Mouse (Mus musculus): ENCODE measurements at regions not wholly inside any gene's neighbourhood (a gene's known extent, or its start where the extent isn't known, plus 50 kb on each side); places are given as distances from the start of the nearest gene placed in this dataset.

- TF ChIP-seq MYOD1 (IDR thresholded peaks at IDR 0.05; ENCODE audit: control insufficient read depth, insufficient read length, low read depth) (no peak), MAX (IDR thresholded peaks at IDR 0.05) (no peak), CTCF (IDR thresholded peaks at IDR 0.05; ENCODE audit: control insufficient read depth, insufficient read depth, insufficient read length) (no peak), CEBPB (IDR thresholded peaks at IDR 0.05; ENCODE audit: low read depth) (no peak), FOSL1 (IDR thresholded peaks at IDR 0.05; ENCODE audit: insufficient read depth, low read length, poor library complexity, severe bottlenecking) (no peak)
- no peaks in the 10 kb centered on the region for H3K79me2 ChIP-seq (ENCODE audit: control insufficient read depth, insufficient read depth)
- no peaks in the 10 kb centered on the region for H3K36me3 ChIP-seq (ENCODE audit: control insufficient read depth, insufficient read depth)
- no peak overlapping the region for H3K4me3 ChIP-seq (ENCODE audit: insufficient read depth, poor library complexity, severe bottlenecking)
- no peaks in the 10 kb centered on the region for H3K79me3 ChIP-seq (ENCODE audit: low read depth)
- H3ac ChIP-seq (ENCODE audit: control insufficient read depth, insufficient read length, low read depth): no peak overlapping the region
- H3K27me3 ChIP-seq (ENCODE audit: control insufficient read depth, insufficient read depth, insufficient read length): no peaks in the 10 kb centered on the region
Measured at GRCm38 (mm10) chr14:61728562-61728961, 121.3 kb downstream of the Kcnrg start.

DNA sequence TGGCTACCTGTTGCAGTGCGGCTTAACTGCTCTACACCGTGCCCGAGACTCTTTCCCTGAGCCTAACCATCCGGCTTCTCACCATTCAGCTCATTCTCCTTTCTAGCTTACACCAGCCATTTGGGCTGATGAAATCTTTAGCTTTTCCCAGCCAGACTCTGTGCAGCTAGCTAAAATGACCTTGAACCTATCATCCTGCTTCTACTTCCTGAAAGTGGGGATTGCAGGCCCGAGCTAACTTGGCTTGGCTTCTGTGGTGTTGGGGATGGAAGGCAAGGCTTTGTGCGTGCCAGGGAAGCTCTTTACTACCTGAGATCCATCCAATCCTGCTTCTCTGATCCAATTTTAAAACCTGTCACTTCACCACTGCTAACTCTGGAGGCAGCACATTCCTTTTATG, 128.3 kb downstream of the Kcnrg start:
- TF ChIP-seq MAX (IDR thresholded peaks at IDR 0.05) (no peak), MYOD1 (IDR thresholded peaks at IDR 0.05; ENCODE audit: control insufficient read depth, insufficient read length, low read depth) (no peak), CEBPB (IDR thresholded peaks at IDR 0.05; ENCODE audit: low read depth) (no peak), MYOG (IDR thresholded peaks at IDR 0.05; ENCODE audit: control insufficient read depth, extremely low read depth, insufficient read length) (no peak), CTCF (IDR thresholded peaks at IDR 0.05; ENCODE audit: control insufficient read depth, insufficient read depth, insufficient read length) (no peak), FOSL1 (IDR thresholded peaks at IDR 0.05; ENCODE audit: insufficient read depth, low read length, poor library complexity, severe bottlenecking) (no peak), USF1 (IDR thresholded peaks at IDR 0.05; ENCODE audit: low read depth) (no peak)
- H3K36me3 ChIP-seq (ENCODE audit: control insufficient read depth, insufficient read depth): no peaks in the 10 kb centered on the region
- no peaks in the 10 kb centered on the region for H3K79me3 ChIP-seq (ENCODE audit: low read depth)
- H3K79me2 ChIP-seq (ENCODE audit: control insufficient read depth, insufficient read depth): no peaks in the 10 kb centered on the region
- no peaks in the 10 kb centered on the region for H3K27me3 ChIP-seq (ENCODE audit: control insufficient read depth, insufficient read depth, insufficient read length)
- H3K4me3 ChIP-seq (ENCODE audit: insufficient read depth, poor library complexity, severe bottlenecking): no peak overlapping the region
- H3ac ChIP-seq (ENCODE audit: control insufficient read depth, insufficient read length, low read depth): no peak overlapping the region

GRCm38 (mm10) chr14:61736384-61737322, 129.4 kb downstream of the Kcnrg start:
- H3K36me3 ChIP-seq (ENCODE audit: control insufficient read depth, insufficient read depth): no peaks in the 10 kb centered on the region
- no peaks in the 10 kb centered on the region for H3K79me2 ChIP-seq (ENCODE audit: control insufficient read depth, insufficient read depth)
- TF ChIP-seq CEBPB (IDR thresholded peaks at IDR 0.05; ENCODE audit: low read depth) (no peak), MYOD1 (IDR thresholded peaks at IDR 0.05; ENCODE audit: control insufficient read depth, insufficient read length, low read depth) (no peak), MYOG (IDR thresholded peaks at IDR 0.05; ENCODE audit: control insufficient read depth, extremely low read depth, insufficient read length) (no peak), FOSL1 (IDR thresholded peaks at IDR 0.05; ENCODE audit: insufficient read depth, low read length, poor library complexity, severe bottlenecking) (no peak), CTCF (IDR thresholded peaks at IDR 0.05; ENCODE audit: control insufficient read depth, insufficient read depth, insufficient read length) (no peak), MAX (IDR thresholded peaks at IDR 0.05) (no peak), USF1 (IDR thresholded peaks at IDR 0.05; ENCODE audit: low read depth) (no peak)
- H3K4me3 ChIP-seq (ENCODE audit: insufficient read depth, poor library complexity, severe bottlenecking): no peak overlapping the region
- no peaks in the 10 kb centered on the region for H3K27me3 ChIP-seq (ENCODE audit: control insufficient read depth, insufficient read depth, insufficient read length)
- no peaks in the 10 kb centered on the region for H3K79me3 ChIP-seq (ENCODE audit: low read depth)
- H3ac ChIP-seq (ENCODE audit: control insufficient read depth, insufficient read length, low read depth): no peak overlapping the region

GRCm38 (mm10) chr14:61737504-61738040, 130.3 kb downstream of the Kcnrg start:
- TF ChIP-seq MAX (IDR thresholded peaks at IDR 0.05) (no peak), FOSL1 (IDR thresholded peaks at IDR 0.05; ENCODE audit: insufficient read depth, low read length, poor library complexity, severe bottlenecking) (no peak), USF1 (IDR thresholded peaks at IDR 0.05; ENCODE audit: low read depth) (no peak), MYOG (IDR thresholded peaks at IDR 0.05; ENCODE audit: control insufficient read depth, extremely low read depth, insufficient read length) (no peak), MYOD1 (IDR thresholded peaks at IDR 0.05; ENCODE audit: control insufficient read depth, insufficient read length, low read depth) (no peak), CEBPB (IDR thresholded peaks at IDR 0.05; ENCODE audit: low read depth) (no peak), CTCF (IDR thresholded peaks at IDR 0.05; ENCODE audit: control insufficient read depth, insufficient read depth, insufficient read length) (no peak)
- Histone ChIP-seq H3K4me3 (ENCODE audit: insufficient read depth, poor library complexity, severe bottlenecking) (no peak overlapping the region), H3K79me3 (ENCODE audit: low read depth) (no peaks in the 10 kb centered on the region), H3K27me3 (ENCODE audit: control insufficient read depth, insufficient read depth, insufficient read length) (no peaks in the 10 kb centered on the region), H3K36me3 (ENCODE audit: control insufficient read depth, insufficient read depth) (no peaks in the 10 kb centered on the region), H3ac (ENCODE audit: control insufficient read depth, insufficient read length, low read depth) (peak overlapping the region; percentile 30), H3K79me2 (ENCODE audit: control insufficient read depth, insufficient read depth) (no peaks in the 10 kb centered on the region)

- Histone ChIP-seq H3K36me3 (ENCODE audit: control insufficient read depth, insufficient read depth) (no peaks in the 10 kb centered on the region), H3K4me3 (ENCODE audit: insufficient read depth, poor library complexity, severe bottlenecking) (no peak overlapping the region), H3K27me3 (ENCODE audit: control insufficient read depth, insufficient read depth, insufficient read length) (no peaks in the 10 kb centered on the region), H3K79me2 (ENCODE audit: control insufficient read depth, insufficient read depth) (no peaks in the 10 kb centered on the region), H3K79me3 (ENCODE audit: low read depth) (no peaks in the 10 kb centered on the region), H3ac (ENCODE audit: control insufficient read depth, insufficient read length, low read depth) (no peak overlapping the region)
- no peak for TF ChIP-seq CEBPB (IDR thresholded peaks at IDR 0.05; ENCODE audit: low read depth)
- TF ChIP-seq FOSL1 (IDR thresholded peaks at IDR 0.05; ENCODE audit: insufficient read depth, low read length, poor library complexity, severe bottlenecking): peak; percentile 62
Measured at GRCm38 (mm10) chr14:61739453-61739852, 132.2 kb downstream of the Kcnrg start.

All from C2C12 (cell line).